Mouse (Mus musculus) midbrain, postnatal 0 days (tissue): Measurements from ENCODE around the gene Mroh2a. TPM values are rescaled to one million over a fixed set of nuclear protein-coding genes. Genes with fewer than 3 reads are reported as not detected.

Experiments
- ATAC-seq: fragments of 200-750 bp; cut with Nextera tagmentation; 2 replicates; pipeline ENCODE4 v1.8.0; 2017; ENCODE audit warnings: moderate number of reproducible peaks, mild to moderate bottlenecking, moderate TSS enrichment, moderate library complexity; ENCODE audit not compliant: low FRiP score
- DNase-seq: peaks from one replicate; pipeline ENCODE4 v3.0.0-alpha.2; 2015; ENCODE audit warnings: low spot score
- H3K27ac ChIP-seq: fragments of 300-500 bp; sonication (generic); 2 replicates; pipeline ENCODE4 v1.5.1; 2014; ENCODE audit warnings: low read depth, mild to moderate bottlenecking, low read length, mixed read lengths
- H3K27me3 ChIP-seq: fragments of 300-500 bp; sonication (generic); 2 replicates; pipeline ENCODE4 v1.6.1; 2014; ENCODE audit warnings: low read length, control low read depth, mixed read lengths; ENCODE audit not compliant: insufficient read depth
- H3K36me3 ChIP-seq: fragments of 300-500 bp; sonication (generic); 2 replicates; pipeline ENCODE4 v1.6.1; 2014; ENCODE audit warnings: low read length, control low read depth, mixed read lengths; ENCODE audit not compliant: insufficient read depth
- H3K4me1 ChIP-seq: fragments of 300-500 bp; sonication (generic); 2 replicates; pipeline ENCODE4 v1.6.1; 2014; ENCODE audit warnings: mild to moderate bottlenecking, control low read depth, antibody characterized with exemption, low read length, mixed read lengths; ENCODE audit not compliant: insufficient read depth
- H3K4me2 ChIP-seq: fragments of 300-500 bp; sonication (generic); 2 replicates; pipeline ENCODE4 v1.6.1; 2014; ENCODE audit warnings: low read depth, mild to moderate bottlenecking, low read length, mixed read lengths; ENCODE audit not compliant: poor library complexity, severe bottlenecking
- H3K4me3 ChIP-seq: fragments of 300-500 bp; sonication (generic); 2 replicates; pipeline ENCODE4 v1.5.1; 2014; ENCODE audit warnings: low read depth, mild to moderate bottlenecking, low read length, moderate library complexity
- H3K9ac ChIP-seq: fragments of 300-500 bp; sonication (generic); replicated peaks from 2 replicates; pipeline ENCODE4 v1.6.1; 2014; ENCODE audit warnings: mild to moderate bottlenecking, low read length, moderate library complexity, mixed read lengths; ENCODE audit not compliant: poor library complexity, severe bottlenecking
- H3K9me3 ChIP-seq: fragments of 300-500 bp; sonication (generic); 2 replicates; pipeline ENCODE4 v1.6.1; 2016; ENCODE audit warnings: low read length, control low read depth
- CTCF ChIP-seq: IDR thresholded peaks from 2 replicates; pipeline ENCODE4 v1.5.1; 2016; ENCODE audit warnings: antibody characterized with exemption, mild to moderate bottlenecking
- WGBS: fragments of 180-500 bp; shearing (Covaris S2); extraction: QIAGEN DNeasy Blood & Tissue Kit; methylation state at CpG from one replicate; pipeline ENCODE4 v1.1.7; 2014; 5-methylcytosine and 5-hydroxymethylcytosine counted together
- polyA plus RNA-seq: library from polyadenylated mRNA; unstranded; fragments of >200 nt; fragmentation: Nextera tagmentation; extraction: Ambion mirVana; gene quantifications from 2 replicates; pipeline ENCODE4 v1.2.1, GENCODE M21; 2015
- total RNA-seq: library from RNA; depleted of rRNA; stranded (reverse); fragments of >200 nt; gene quantifications from 2 replicates; pipeline ENCODE4 v1.2.3, GENCODE M21; 2014

The Mroh2a gene
- total and polyA plus RNA-seq, 2 experiments from 2014 or later: 0.56 TPM; not detected in 1

GRCm38 (mm10) chr1:88199996-88200395 is 26.8 kb upstream of the Mroh2a start:
- no peaks in the 10 kb centered on the region for H3K9me3 ChIP-seq
- no peaks in the 10 kb centered on the region for H3K4me1 ChIP-seq
- no peaks in the 10 kb centered on the region for H3K27me3 ChIP-seq
- DNase-seq (no peak), ATAC-seq (no peak)
- H3K36me3 ChIP-seq: no peaks in the 10 kb centered on the region
- no peak for TF ChIP-seq CTCF
- H3K4me2 ChIP-seq: no peak overlapping the region
- no peak overlapping the region for H3K27ac ChIP-seq
- H3K9ac ChIP-seq: no peak overlapping the region
- WGBS: 68% methylated on average over 2 of the region's 2 CpGs
- H3K4me3 ChIP-seq: no peak overlapping the region

GRCm38 (mm10) chr1:88200456-88200855 is 26.3 kb upstream of the Mroh2a start, which contains the start of gene Ugt1a2:
Gene Ugt1a2 (plus strand): TSS chr1:88200601.
- Histone ChIP-seq H3K4me1 (no peaks in the 10 kb centered on the region), H3K9ac (no peak within 1 kb of the TSS), H3K27ac (no peak within 1 kb of the TSS), H3K4me3 (no peak within 1 kb of the TSS), H3K27me3 (no peaks in the 10 kb centered on the region), H3K9me3 (no peaks in the 10 kb centered on the region), H3K36me3 (no peaks in the 10 kb centered on the region), H3K4me2 (no peak within 1 kb of the TSS)
- ATAC-seq (no peak), DNase-seq (no peak)
- no peak for TF ChIP-seq CTCF
- 91% methylated on average over 7 of the region's 7 CpGs for WGBS

GRCm38 (mm10) chr1:88205294-88205922 is 21.4 kb upstream of the Mroh2a start, which contains the start of gene Dnajb3:
Gene Dnajb3 (minus strand): TSS chr1:88205782.
- H3K27ac ChIP-seq: peak within 1 kb of the TSS; percentile 19; the same call in 1 of the 2 replicates
- TF ChIP-seq CTCF: no peak; the same call in 1 of the 2 replicates
- ATAC-seq: peak; percentile 100

GRCm38 (mm10) chr1:88206843-88207479 is 19.8 kb upstream of the Mroh2a start:
- TF ChIP-seq CTCF: no peak
- H3K4me1 ChIP-seq: no peaks in the 10 kb centered on the region
- no peak for DNase-seq

More at GRCm38 (mm10) chr1:88205294-88205922, 21.4 kb upstream of the Mroh2a start, which contains the start of gene Dnajb3:
- WGBS: 9% methylated on average over 62 of the region's 62 CpGs
- Histone ChIP-seq H3K27me3 (no peaks in the 10 kb centered on the region), H3K9ac (peak within 1 kb of the TSS; percentile 61), H3K4me1 (no peaks in the 10 kb centered on the region), H3K4me2 (peak within 1 kb of the TSS; percentile 82), H3K36me3 (no peaks in the 10 kb centered on the region), H3K4me3 (peak within 1 kb of the TSS; percentile 38), H3K9me3 (0 out of 2 replicates have a peak, but pooled peaks cover 3% of the 10 kb centered on the region)
- DNase-seq: peak; percentile 93

GRCm38 (mm10) chr1:88211812-88212211 is 15.0 kb upstream of the Mroh2a start, which contains the start of gene Ugt1a1:
Gene Ugt1a1 (plus strand): TSS chr1:88211959.
- Histone ChIP-seq H3K27me3 (no peaks in the 10 kb centered on the region), H3K9ac (no peak within 1 kb of the TSS), H3K4me3 (no peak within 1 kb of the TSS), H3K36me3 (no peaks in the 10 kb centered on the region), H3K27ac (no peak within 1 kb of the TSS), H3K4me1 (no peaks in the 10 kb centered on the region), H3K9me3 (peaks cover 51% of the 10 kb centered on the region), H3K4me2 (no peak within 1 kb of the TSS)
- TF ChIP-seq CTCF: no peak
- WGBS: 69% methylated on average over 8 of the region's 8 CpGs
- 0 out of 2 replicates have a peak, but pooled peaks have one; percentile 8 for ATAC-seq
- peak; percentile 8 for DNase-seq

More at GRCm38 (mm10) chr1:88206843-88207479, 19.8 kb upstream of the Mroh2a start:
- H3K9ac ChIP-seq: no peak overlapping the region
- H3K4me2 ChIP-seq: no peak overlapping the region
- H3K27me3 ChIP-seq: no peaks in the 10 kb centered on the region
- WGBS: 85% methylated on average over 2 of the region's 2 CpGs
- no peak for ATAC-seq
- no peaks in the 10 kb centered on the region for H3K36me3 ChIP-seq
- H3K27ac ChIP-seq: no peak overlapping the region
- no peak overlapping the region for H3K4me3 ChIP-seq
- peaks cover 11% of the 10 kb centered on the region for H3K9me3 ChIP-seq
